Mouse (Mus musculus) E14TG2a.4 (cell line): ENCODE measurements around the gene Zfand5.
"Not testable (repeated sequence)": the region's sequence is repeated elsewhere in the genome, so short reads cannot be mapped to it uniquely, and the experiment has no call there.

Experiments used
- H3K27me3 ChIP-seq: 2 replicates; pipeline ENCODE4 v1.6.1; 2014; ENCODE audit warnings: low read length, control low read depth; ENCODE audit not compliant: insufficient read depth
- H3K36me3 ChIP-seq: 2 replicates; pipeline ENCODE4 v1.6.1; 2014; ENCODE audit warnings: low read length, control low read depth; ENCODE audit not compliant: insufficient read depth
- H3K4me1 ChIP-seq: replicated peaks from 2 replicates; pipeline ENCODE4 v1.6.1; 2014; ENCODE audit warnings: low read depth, low read length, control low read depth
- H3K4me3 ChIP-seq: replicated peaks from 2 replicates; pipeline ENCODE4 v1.5.1; 2014; ENCODE audit warnings: mild to moderate bottlenecking, low read length
- H3K9me3 ChIP-seq: 2 replicates; pipeline ENCODE4 v1.6.1; 2014; ENCODE audit warnings: low read length, control low read depth
- CTCF ChIP-seq: conservative IDR thresholded peaks from 2 replicates; pipeline ENCODE4 v1.5.1; 2014; ENCODE audit warnings: low read length
- NANOG ChIP-seq: IDR thresholded peaks from 2 replicates; pipeline ENCODE4 v1.6.1; 2014; ENCODE audit warnings: borderline replicate concordance, low read length, mixed read lengths
- POU5F1 ChIP-seq: IDR thresholded peaks from 2 replicates; pipeline ENCODE4 v1.6.1; 2014; ENCODE audit warnings: low read length, borderline replicate concordance

Zfand5 gene

GRCm38 (mm10) chr19:21272655-21273284, 692 bp downstream of the Zfand5 start:
- peaks cover 32% of the 10 kb centered on the region for H3K4me1 ChIP-seq
- H3K4me3 ChIP-seq = peak overlapping the region; percentile 92
- peaks cover 16% of the 10 kb centered on the region for H3K36me3 ChIP-seq
- no peaks in the 10 kb centered on the region for H3K9me3 ChIP-seq
- no peaks in the 10 kb centered on the region for H3K27me3 ChIP-seq
- no peak for TF ChIP-seq POU5F1
- TF ChIP-seq NANOG = no peak
- TF ChIP-seq CTCF = no peak

- Histone ChIP-seq H3K4me1 (peaks cover 32% of the 10 kb centered on the region), H3K4me3 (peak overlapping the region; percentile 92), H3K27me3 (no peaks in the 10 kb centered on the region), H3K36me3 (peaks cover 22% of the 10 kb centered on the region), H3K9me3 (no peaks in the 10 kb centered on the region)
- TF ChIP-seq POU5F1 (no peak), CTCF (no peak), NANOG (no peak)
Measured at GRCm38 (mm10) chr19:21273440-21273839, 1.4 kb downstream of the Zfand5 start.

- H3K27me3 ChIP-seq = no peaks in the 10 kb centered on the region
- TF ChIP-seq POU5F1 = no peak
- TF ChIP-seq CTCF = no peak
- no peak for TF ChIP-seq NANOG
- peaks cover 32% of the 10 kb centered on the region for H3K4me1 ChIP-seq
- peaks cover 29% of the 10 kb centered on the region for H3K36me3 ChIP-seq
- H3K9me3 ChIP-seq = no peaks in the 10 kb centered on the region
- H3K4me3 ChIP-seq = peak overlapping the region; percentile 92
Measured at GRCm38 (mm10) chr19:21274181-21274591, 2.1 kb downstream of the Zfand5 start.

- TF ChIP-seq CTCF (no peak), POU5F1 (no peak), NANOG (no peak)
- no peaks in the 10 kb centered on the region for H3K27me3 ChIP-seq
- H3K4me1 ChIP-seq = peaks cover 32% of the 10 kb centered on the region
- no peaks in the 10 kb centered on the region for H3K9me3 ChIP-seq
- peak overlapping the region; percentile 92 for H3K4me3 ChIP-seq
- H3K36me3 ChIP-seq = peaks cover 34% of the 10 kb centered on the region
Measured at GRCm38 (mm10) chr19:21274714-21275113, 2.6 kb downstream of the Zfand5 start.

DNA sequence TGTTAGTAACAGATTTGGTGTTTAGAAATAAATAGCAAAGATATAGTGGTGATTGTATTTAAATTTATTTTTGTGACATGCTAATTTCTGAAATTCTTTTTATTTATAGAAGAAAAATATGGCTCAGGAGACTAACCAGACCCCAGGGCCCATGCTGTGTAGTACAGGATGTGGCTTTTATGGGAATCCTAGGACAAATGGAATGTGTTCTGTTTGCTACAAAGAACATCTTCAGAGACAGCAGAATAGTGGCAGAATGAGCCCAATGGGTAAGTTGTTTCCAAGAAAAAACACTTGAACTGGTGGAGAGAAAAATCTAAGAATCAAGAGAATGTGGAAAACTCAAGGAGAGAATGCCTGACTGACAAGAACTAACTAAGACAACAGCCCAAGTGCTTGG, 4.2 kb downstream of the Zfand5 start:
- H3K4me1 ChIP-seq = peaks cover 27% of the 10 kb centered on the region
- no peak for TF ChIP-seq CTCF
- TF ChIP-seq NANOG = no peak
- TF ChIP-seq POU5F1 = no peak
- H3K9me3 ChIP-seq = no peaks in the 10 kb centered on the region
- H3K27me3 ChIP-seq = no peaks in the 10 kb centered on the region
- H3K36me3 ChIP-seq = peaks cover 50% of the 10 kb centered on the region
- H3K4me3 ChIP-seq = no peak overlapping the region

- H3K4me1 ChIP-seq = peaks cover 6% of the 10 kb centered on the region; the same call in 1 of the 2 replicates
- TF ChIP-seq CTCF (no peak), NANOG (no peak), POU5F1 (no peak)
- no peak overlapping the region for H3K4me3 ChIP-seq
- no peaks in the 10 kb centered on the region for H3K27me3 ChIP-seq
- no peaks in the 10 kb centered on the region for H3K9me3 ChIP-seq
- H3K36me3 ChIP-seq = peaks cover 10% of the 10 kb centered on the region; the same call in 1 of the 2 replicates
Measured at GRCm38 (mm10) chr19:21286421-21287097, 14.5 kb downstream of the Zfand5 start.

DNA sequence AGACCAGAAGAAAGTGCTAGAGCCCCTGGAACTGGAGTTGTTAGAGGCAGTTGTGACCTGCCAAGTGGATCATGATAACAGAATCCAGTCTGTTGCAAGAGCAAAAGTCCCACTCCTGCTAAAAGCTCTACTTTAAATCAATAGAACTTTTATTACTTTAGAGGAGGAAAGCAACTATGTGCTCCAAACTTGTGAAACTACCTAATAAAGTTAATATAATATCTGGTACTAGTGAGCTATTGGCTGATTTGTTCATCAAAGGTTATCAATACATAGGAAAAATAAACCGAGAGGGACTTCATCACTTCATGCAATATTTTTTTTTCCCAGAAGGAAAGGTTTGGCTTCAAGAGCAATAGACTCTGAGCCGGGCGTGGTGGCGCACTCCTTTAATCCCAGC, 25.3 kb downstream of the Zfand5 start:
- Histone ChIP-seq H3K4me3 (no peak overlapping the region), H3K27me3 (no peaks in the 10 kb centered on the region), H3K4me1 (no peaks in the 10 kb centered on the region), H3K36me3 (no peaks in the 10 kb centered on the region), H3K9me3 (no peaks in the 10 kb centered on the region)
- TF ChIP-seq POU5F1 (no peak), NANOG (no peak), CTCF (no peak)

- Histone ChIP-seq H3K9me3 (no peaks in the 10 kb centered on the region), H3K4me3 (no peak overlapping the region)
- TF ChIP-seq CTCF = no peak
- TF ChIP-seq POU5F1 = no peak
- TF ChIP-seq NANOG = no peak
Measured at GRCm38 (mm10) chr19:21301787-21302186, 29.7 kb downstream of the Zfand5 start.

DNA sequence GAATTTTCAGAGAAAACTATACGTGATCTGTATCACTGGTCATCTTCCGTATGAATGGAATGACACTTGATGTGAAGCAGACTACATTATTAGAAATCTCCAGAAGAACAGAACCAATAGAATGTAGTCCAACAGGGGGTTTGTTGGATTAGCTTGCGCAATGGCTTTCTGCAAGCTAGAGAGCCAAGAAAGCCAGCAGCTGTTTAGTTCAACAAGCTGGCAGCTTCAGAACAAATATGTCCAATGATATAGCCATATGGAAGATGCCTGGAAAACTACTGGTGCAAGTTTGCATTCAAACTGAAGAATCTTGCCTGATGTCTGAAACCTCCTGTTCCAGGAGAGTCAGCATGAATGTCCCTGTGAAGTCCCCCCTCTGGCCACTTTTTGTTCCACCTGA, 35.7 kb downstream of the Zfand5 start:
- no peaks in the 10 kb centered on the region for H3K9me3 ChIP-seq
- no peaks in the 10 kb centered on the region for H3K4me1 ChIP-seq
- H3K4me3 ChIP-seq = no peak overlapping the region
- H3K27me3 ChIP-seq = no peaks in the 10 kb centered on the region
- TF ChIP-seq NANOG (no peak), POU5F1 (no peak), CTCF (no peak)
- no peaks in the 10 kb centered on the region for H3K36me3 ChIP-seq

More at GRCm38 (mm10) chr19:21301787-21302186, 29.7 kb downstream of the Zfand5 start:
- no peaks in the 10 kb centered on the region for H3K27me3 ChIP-seq
- H3K4me1 ChIP-seq = no peaks in the 10 kb centered on the region
- H3K36me3 ChIP-seq = no peaks in the 10 kb centered on the region

DNA sequence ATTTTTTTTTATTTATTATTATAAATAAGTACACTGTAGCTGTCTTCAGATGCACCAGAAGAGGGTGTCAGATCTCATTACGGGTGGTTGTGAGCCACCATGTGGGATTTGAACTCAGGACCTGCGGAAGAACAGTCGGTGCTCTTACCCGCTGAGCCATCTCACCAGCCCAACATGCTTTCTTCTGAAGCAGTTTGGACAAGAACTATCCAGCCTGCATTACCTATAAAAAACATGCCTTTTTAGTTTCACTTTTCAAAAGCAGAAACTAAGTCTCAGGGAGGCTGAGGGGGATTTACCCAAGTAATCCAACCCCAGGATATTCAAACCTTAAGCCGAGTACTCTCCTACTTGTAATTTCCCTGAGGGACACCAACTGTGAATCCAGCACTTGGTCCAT, 38.3 kb downstream of the Zfand5 start:
- H3K4me1 ChIP-seq, H3K9me3 ChIP-seq, H3K36me3 ChIP-seq, H3K4me3 ChIP-seq, H3K27me3 ChIP-seq: not testable (repeated sequence)
